Mouse (Mus musculus) right cerebral cortex, postnatal 10 days (tissue): ENCODE measurements around the gene Slitrk4.
A peak's percentile ranks its signal among the peaks of the same experiment; 100 is the strongest.

Source experiments
- DNase-seq, 2 experiments: peaks; one replicate each; pipeline ENCODE4 v3.0.0; 2021; ENCODE audit warnings: low spot score in 2 of 2

Gene Slitrk4

GRCm38 (mm10) chrX:64276290-64277125, at the start of gene Slitrk4:
TSS of gene Slitrk4 (minus strand) at chrX:64276996.
- DNase-seq = peak; percentile 53 to 57

- no peak for DNase-seq
Measured at GRCm38 (mm10) chrX:64319501-64319900, 42.7 kb upstream of the Slitrk4 start.

- peak; percentile 22 to 23 for DNase-seq
Measured at GRCm38 (mm10) chrX:64277991-64278301, 1.1 kb upstream of the Slitrk4 start.

- DNase-seq = peak; percentile 31 to 43
Measured at GRCm38 (mm10) chrX:64277126-64277990, 562 bp upstream of the Slitrk4 start.

GRCm38 (mm10) chrX:64275501-64276289, 1.1 kb downstream of the Slitrk4 start:
- peak; percentile 44 to 63 for DNase-seq

- DNase-seq = no peak
Measured at GRCm38 (mm10) chrX:64263481-64263880, 13.3 kb downstream of the Slitrk4 start.
